Comparison of ENCODE assay signal across 1 mouse cellular context in genomic region chr1:132151908-132152307, GRCm38 (mm10).
A peak's percentile ranks its signal among the peaks of the same experiment; 100 is the strongest.
TF ChIP-seq lines count a peak whose summit lies in the region.

No protein-coding gene starts in this region.

TF ChIP-seq in CH12.LX, 34 proteins besides CTCF, POLR2A, EP300 and RAD21:
- TF ChIP-seq GABPA (IDR thresholded peaks at IDR 0.05; ENCODE audit: insufficient replicate concordance, low read depth, low read length) = no peak
- no peak for TF ChIP-seq ETS1 (conservative IDR thresholded peaks at IDR 0.05; ENCODE audit: low read depth, low read length)
- TF ChIP-seq ZNF384 (IDR thresholded peaks at IDR 0.05; ENCODE audit: low read depth, low read length) = peak; percentile 30; the same call in 1 of the 2 replicates
